Mouse (Mus musculus) MEL (cell line): ENCODE measurements around the gene Olfr287.

Source experiments
- CTCF ChIP-seq, 3 experiments: IDR thresholded peaks in 2 of 3; conservative IDR thresholded peaks in 1 of 3; 2 replicates each; pipeline ENCODE4 v1.5.1; 2011 to 2012; ENCODE audit warnings: low read length in 3 of 3, low read depth in 2 of 3, mild to moderate bottlenecking in 2 of 3, improper control_type of control experiment in 1 of 3, inconsistent platforms in 1 of 3, mixed read lengths in 1 of 3, moderate library complexity in 1 of 3; ENCODE audit not compliant: control insufficient read depth in 1 of 3, insufficient read depth in 1 of 3, poor library complexity in 1 of 3, severe bottlenecking in 1 of 3
- E2F4 ChIP-seq: IDR thresholded peaks from 2 replicates; pipeline ENCODE4 v1.6.1; 2011; ENCODE audit warnings: low read depth, low read length, improper control_type of control experiment, borderline replicate concordance
- EP300 ChIP-seq, 2 experiments: IDR thresholded peaks; 2 replicates each; pipeline ENCODE4 v1.6.1; 2011; ENCODE audit warnings: improper control_type of control experiment in 2 of 2, low read length in 2 of 2, low read depth in 1 of 2, mild to moderate bottlenecking in 1 of 2
- POLR2A ChIP-seq, 2 experiments: IDR thresholded peaks; 2 replicates each; pipeline ENCODE4 v1.6.1; 2011 to 2012; ENCODE audit warnings: low read length in 2 of 2, mild to moderate bottlenecking in 2 of 2, control low read depth in 1 of 2, improper control_type of control experiment in 1 of 2, low read depth in 1 of 2, moderate library complexity in 1 of 2; ENCODE audit not compliant: control insufficient read depth in 1 of 2, insufficient read depth in 1 of 2, poor library complexity in 1 of 2
- TBP ChIP-seq: IDR thresholded peaks from 2 replicates; pipeline ENCODE4 v1.8.0; 2011; ENCODE audit warnings: low read depth, low read length, improper control_type of control experiment
- USF1 ChIP-seq: IDR thresholded peaks from 2 replicates; pipeline ENCODE4 v1.6.1; 2014; ENCODE audit warnings: low read depth, mild to moderate bottlenecking, inconsistent platforms, low read length, improper control_type of control experiment, moderate library complexity
- ZC3H11A ChIP-seq: IDR thresholded peaks from 2 replicates; pipeline ENCODE4 v1.6.1; 2012; ENCODE audit warnings: low read depth, mild to moderate bottlenecking, inconsistent platforms, low read length, improper control_type of control experiment

DNA sequence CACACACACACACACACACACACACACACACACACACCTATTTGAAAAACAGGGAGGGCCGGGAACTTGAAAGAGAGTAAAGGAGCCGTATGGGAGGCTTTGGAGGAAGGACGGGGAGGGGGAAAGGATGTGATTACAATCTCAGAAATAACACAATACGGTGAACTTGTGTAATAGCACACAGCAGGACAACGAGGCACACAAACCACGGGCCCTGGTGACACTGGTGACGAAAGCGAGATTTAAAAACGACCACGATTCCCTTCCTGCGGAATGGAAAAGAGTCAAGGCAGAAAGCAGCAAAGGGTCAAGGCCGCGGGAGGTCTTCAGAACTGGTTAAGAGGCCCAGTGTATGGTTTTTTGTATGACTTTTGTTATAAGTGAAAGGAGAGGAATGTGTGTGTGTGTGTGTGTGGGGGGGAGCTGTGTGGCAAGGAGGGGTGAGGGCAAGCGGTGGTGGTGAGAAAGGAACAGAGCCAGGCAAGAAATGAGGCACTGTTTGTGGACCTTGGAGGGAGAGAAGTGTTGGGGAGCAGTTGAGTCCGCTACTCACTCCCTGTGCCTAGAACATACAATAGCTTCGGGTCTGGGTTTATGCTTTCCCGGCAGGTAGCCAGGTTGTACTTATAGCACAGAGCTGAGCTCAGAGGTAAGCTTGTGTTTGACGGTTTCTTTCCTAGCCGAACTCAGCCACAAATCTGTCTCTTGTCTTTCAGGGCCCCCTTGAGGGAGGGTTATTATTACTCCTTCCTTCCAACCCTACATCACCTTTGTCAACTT is 59.6 kb downstream of the Olfr287 start:
- TF ChIP-seq POLR2A (IDR thresholded peaks at IDR 0.05; ENCODE audit: control insufficient read depth in 1 of 2, insufficient read depth in 1 of 2, low read depth in 1 of 2, low read length in 2 of 2, poor library complexity in 1 of 2): no peak
- TF ChIP-seq TBP: no peak
- no peak for TF ChIP-seq USF1
- no peak for TF ChIP-seq CTCF (IDR thresholded peaks at IDR 0.05 in 2 of 3, conservative IDR thresholded peaks at IDR 0.05 in 1 of 3; ENCODE audit: control insufficient read depth in 1 of 3, insufficient read depth in 1 of 3, low read depth in 2 of 3, low read length in 3 of 3, poor library complexity in 1 of 3, severe bottlenecking in 1 of 3)
- TF ChIP-seq ZC3H11A: no peak
- TF ChIP-seq EP300 (IDR thresholded peaks at IDR 0.05; ENCODE audit: low read depth in 1 of 2, low read length in 2 of 2): no peak
- no peak for TF ChIP-seq E2F4
